Mouse (Mus musculus) left cerebral cortex, adult 18-20 months (tissue): ENCODE results near the gene Rfxap. TPM values are rescaled to one million over a fixed set of nuclear protein-coding genes. Genes with fewer than 3 reads are reported as not detected.
"Not testable (repeated sequence)": the region's sequence is repeated elsewhere in the genome, so short reads cannot be mapped to it uniquely, and the experiment has no call there.

Source experiments
- DNase-seq, 2 experiments: peaks; one replicate each; pipeline ENCODE4 v3.0.0; 2021 to 2022; ENCODE audit warnings: low spot score in 2 of 2, mixed read lengths in 1 of 2
- total RNA-seq, 2 experiments: library from RNA; stranded (reverse); gene quantifications; 2 replicates each; pipeline ENCODE4 v1.2.3; 2021

The Rfxap gene
- total RNA-seq, 2 experiments from 2014 or later: 46.9 to 47.2 TPM

GRCm38 (mm10) chr3:54768592-54768991, 39.0 kb downstream of the Rfxap start:
- DNase-seq: no peak

GRCm38 (mm10) chr3:54766811-54767210, 40.8 kb downstream of the Rfxap start:
- DNase-seq: no peak

- DNase-seq: no peak
Measured at GRCm38 (mm10) chr3:54766034-54766433, 41.6 kb downstream of the Rfxap start.

GRCm38 (mm10) chr3:54765521-54765920, 42.1 kb downstream of the Rfxap start:
- not testable (repeated sequence) for DNase-seq

- peak; percentile 22 to 33 for DNase-seq
Measured at GRCm38 (mm10) chr3:54764418-54764817, 43.2 kb downstream of the Rfxap start.

GRCm38 (mm10) chr3:54761258-54761657, 46.3 kb downstream of the Rfxap start:
- no peak for DNase-seq

GRCm38 (mm10) chr3:54760321-54761115, 47.1 kb downstream of the Rfxap start:
- DNase-seq: no peak

GRCm38 (mm10) chr3:54759211-54759610, 48.4 kb downstream of the Rfxap start:
- DNase-seq: no peak

GRCm38 (mm10) chr3:54757446-54757845, 50.1 kb downstream of the Rfxap start:
- DNase-seq: no peak

GRCm38 (mm10) chr3:54756058-54756457, 51.5 kb downstream of the Rfxap start:
- peak; percentile 47 to 68 for DNase-seq

- DNase-seq: peak; percentile 66 to 67
Measured at GRCm38 (mm10) chr3:54755145-54756041, 52.2 kb downstream of the Rfxap start, which contains the start of gene Smad9. Gene Smad9, plus strand, starts transcription at chr3:54755582.

- DNase-seq: no peak
Measured at GRCm38 (mm10) chr3:54753411-54753810, 54.2 kb downstream of the Rfxap start.

Other genes with a start within 250 kb of the Rfxap start
- 10 to 100 TPM; 43.2 to 45.0 TPM for gene Supt20, start 115.0 kb downstream of the Rfxap start, total RNA-seq
- gene Gm21958, start 93.4 kb downstream of the Rfxap start, total RNA-seq: not detected
- gene Exosc8, start 72.4 kb downstream of the Rfxap start, total RNA-seq: 10 to 100 TPM; 31.4 to 31.9 TPM
- 10 to 100 TPM; 18.6 to 19.7 TPM for gene Alg5, start 72.3 kb downstream of the Rfxap start, total RNA-seq
- 10 to 100 TPM in 1 of 2 experiments, 1 to 10 TPM in 1; 7.9 to 10.7 TPM for gene Smad9, start 52.2 kb downstream of the Rfxap start, total RNA-seq
- gene Sertm1, start 108.1 kb upstream of the Rfxap start, total RNA-seq: 10 to 100 TPM; 22.9 to 26.8 TPM
- 1 to 10 TPM; 1.7 to 2.2 TPM for gene Ccna1, start 247.7 kb upstream of the Rfxap start, total RNA-seq